Comparison of ENCODE assay signal across 17 mouse cellular contexts in genomic region chr15:79947681-79948080, GRCm38 (mm10). TPM values are rescaled to one million over a fixed set of nuclear protein-coding genes. Genes with fewer than 3 reads are reported as not detected.
DNase-seq lines count a peak whose midpoint lies in the region; ATAC-seq and TF ChIP-seq lines count a peak whose summit lies in the region.
"Had no signal": no experiment of that assay in that cellular context is flagged by ENCODE, and none has a peak within 500 bp of the region (broad histone marks: within the 10 kb centered on the region; RNA-seq: fewer than 3 reads in every experiment).

No protein-coding gene starts in this region.

- H3K4me1 ChIP-seq in heart, adult 2 months (ENCODE audit: control insufficient read depth, insufficient read depth, low read length): peaks cover 15% of the 10 kb centered on the region
- H3K4me1 ChIP-seq in stomach, postnatal 0 days (replicated peaks; ENCODE audit: control insufficient read depth, insufficient read depth): peaks cover 3% of the 10 kb centered on the region; the same call in 1 of the 2 replicates

- no peaks in the 10 kb centered on the region for H3K79me2 ChIP-seq in heart, adult 2 months (replicated peaks; ENCODE audit: control insufficient read depth, insufficient read depth, low read length)

- no peak overlapping the region for H3K4me3 ChIP-seq in heart, adult 2 months
- no peak overlapping the region for H3K4me3 ChIP-seq in stomach, postnatal 0 days (ENCODE audit: low read depth, low read length)
- H3K4me3 ChIP-seq: forebrain, embryonic 15.5 days; heart, embryonic 13.5 days; kidney, embryonic 15.5 days had no signal

- H3K4me2 ChIP-seq in stomach, postnatal 0 days (replicated peaks; ENCODE audit: low read depth): no peak overlapping the region
- H3K4me2 ChIP-seq: forebrain, embryonic 15.5 days; heart, embryonic 13.5 days; kidney, embryonic 15.5 days; liver, embryonic 11.5 days had no signal

- no peak overlapping the region for H3K27ac ChIP-seq in heart, adult 2 months
- H3K27ac ChIP-seq in stomach, postnatal 0 days (replicated peaks): no peak overlapping the region
- H3K27ac ChIP-seq: forebrain, embryonic 15.5 days; heart, embryonic 13.5 days; kidney, embryonic 15.5 days had no signal

- intact Hi-C loops in heart, adult 2 months (cut with DNase I): loop anchor here (10.0 kb wide), 2 partner anchors 277 to 307 kb away; partner anchors contain the start of gene Atf4
- intact Hi-C loops in heart, postnatal 10 days (cut with DNase I): loop anchor here (2.0 to 10.0 kb wide), 3 partner anchors 119 to 317 kb away; partner anchors contain the start of gene Rps19bp1

- no peak overlapping the region for H3K9ac ChIP-seq in heart, adult 2 months (ENCODE audit: low read depth, low read length)
- H3K9ac ChIP-seq in stomach, postnatal 0 days (ENCODE audit: low read length): no peak overlapping the region
- H3K9ac ChIP-seq: forebrain, embryonic 15.5 days; heart, embryonic 13.5 days; kidney, embryonic 15.5 days had no signal

- H3K27me3 ChIP-seq in heart, adult 2 months (ENCODE audit: control insufficient read depth, insufficient read depth, low read length): no peaks in the 10 kb centered on the region
- no peaks in the 10 kb centered on the region for H3K27me3 ChIP-seq in stomach, postnatal 0 days (ENCODE audit: control insufficient read depth, insufficient read depth, low read length)
- H3K27me3 ChIP-seq: forebrain, embryonic 15.5 days; kidney, embryonic 15.5 days had no signal

- no peak for DNase-seq in heart, adult 2 months
- DNase-seq in heart, postnatal 10 days: no peak
- peak; percentile 34 for DNase-seq in lung, postnatal 10 days
- DNase-seq in lung, postnatal 36 days: no peak
- DNase-seq in brain, adult 2 months (ENCODE audit: low read depth, low spot score): peak; percentile 42
- DNase-seq in stomach, postnatal 0 days (ENCODE audit: low spot score): no peak
- DNase-seq in adrenal gland, postnatal 36 days: no peak
- DNase-seq: adrenal gland, postnatal 10 days; cerebellum, adult 18-20 months; heart, postnatal 4 days; right cerebral cortex, postnatal 25 days; thymus, adult 2 months had no signal

- H3K9me3 ChIP-seq in stomach, postnatal 0 days (ENCODE audit: control insufficient read depth, low read length): no peaks in the 10 kb centered on the region
- H3K9me3 ChIP-seq: forebrain, embryonic 15.5 days; heart, embryonic 13.5 days; kidney, embryonic 15.5 days had no signal

- no peak for TF ChIP-seq POLR2A in heart, adult 2 months (IDR thresholded peaks at IDR 0.05; ENCODE audit: insufficient read depth, low read depth, low read length)

- TF ChIP-seq EP300 in heart, adult 2 months (IDR thresholded peaks at IDR 0.05; ENCODE audit: insufficient read depth, low read depth, low read length): no peak
- no peak for TF ChIP-seq EP300 in stomach, postnatal 0 days (optimal IDR thresholded peaks at IDR 0.05)

- peak; percentile 30 for TF ChIP-seq CTCF in heart, adult 2 months (IDR thresholded peaks at IDR 0.05)
- peak; percentile 34 for TF ChIP-seq CTCF in stomach, postnatal 0 days (IDR thresholded peaks at IDR 0.05; ENCODE audit: low read depth)

- no peaks in the 10 kb centered on the region for H3K36me3 ChIP-seq in heart, adult 2 months (ENCODE audit: control insufficient read depth, insufficient read depth, low read length)
- H3K36me3 ChIP-seq in stomach, postnatal 0 days (ENCODE audit: control insufficient read depth, insufficient read depth, low read length): no peaks in the 10 kb centered on the region
- H3K36me3 ChIP-seq: forebrain, embryonic 15.5 days; heart, embryonic 13.5 days; kidney, embryonic 15.5 days had no signal

- no peak for ATAC-seq in stomach, postnatal 0 days (ENCODE audit: low FRiP score, low TSS enrichment)
- ATAC-seq: forebrain, embryonic 15.5 days; inflammation-experienced regulatory T-cells, adult 6 months had no signal

- WGBS in heart, adult 2 months: 78% methylated on average over 6 of the region's 6 CpGs
- WGBS in stomach, postnatal 0 days: 51% methylated on average over 6 of the region's 6 CpGs

RNA-seq across cellular contexts. Expression of gene Cbx7, which starts 23.2 kb away (rescaled TPM):
- 10 to 100 TPM; 18.9 to 21.7 TPM for total RNA-seq in heart, adult 2 months (2021)
- 21.4 and 31.6 TPM in 2 replicates for polyA plus RNA-seq in heart, adult 2 months (2012; rRNA removed)
- total RNA-seq in heart, postnatal 10 days (2021): 1 to 10 TPM; 3.0 to 3.8 TPM
- polyA plus RNA-seq in stomach, postnatal 0 days (2015; fragmentation: Nextera tagmentation; extraction: Ambion mirVana): 4.8 and 5.5 TPM in 2 replicates
- total RNA-seq in adrenal gland, postnatal 36 days (2021): 10 to 100 TPM; 11.9 to 20.6 TPM

RNA-seq across cellular contexts. Expression of gene Apobec3, which starts 56.2 kb away (rescaled TPM):
- total RNA-seq in heart, adult 2 months (2021): 1 to 10 TPM; 6.8 to 7.1 TPM
- polyA plus RNA-seq in heart, adult 2 months (2012; rRNA removed): 13.9 and 16.3 TPM in 2 replicates
- total RNA-seq in heart, postnatal 10 days (2021): 10 to 100 TPM; 11.2 to 11.7 TPM
- 18.2 and 18.5 TPM in 2 replicates for polyA plus RNA-seq in stomach, postnatal 0 days (2015; fragmentation: Nextera tagmentation; extraction: Ambion mirVana)
- 10 to 100 TPM; 14.5 to 15.7 TPM for total RNA-seq in adrenal gland, postnatal 36 days (2021)

Comparison
In these comparisons a context has a peak if more than half of its experiments do, and no peak if none do; other contexts are left out.
1. DNase-seq: peak in lung, postnatal 10 days (single experiment) and brain, adult 2 months (single experiment); none in heart, adult 2 months (0 of 2), heart, postnatal 10 days (0 of 2), lung, postnatal 36 days (single experiment), stomach, postnatal 0 days (single experiment) and adrenal gland, postnatal 36 days (0 of 2).